ENCODE assay signal across 24 mouse cellular contexts in genomic region chr8:56396352-56396751, GRCm38 (mm10).
DNase-seq lines count a peak whose midpoint lies in the region; ATAC-seq and TF ChIP-seq lines count a peak whose summit lies in the region.
"Had no signal": no experiment of that assay in that cellular context is flagged by ENCODE, and none has a peak within 500 bp of the region (broad histone marks: within the 10 kb centered on the region; RNA-seq: fewer than 3 reads in every experiment).

No protein-coding gene starts in this region.

- TF ChIP-seq POLR2A in lung, adult 2 months (IDR thresholded peaks at IDR 0.05; ENCODE audit: borderline replicate concordance, extremely low read depth, low read depth, low read length): no peak

- no peaks in the 10 kb centered on the region for H3K9me3 ChIP-seq in intestine, embryonic 15.5 days
- H3K9me3 ChIP-seq in intestine, postnatal 0 days (ENCODE audit: control insufficient read depth): no peaks in the 10 kb centered on the region
- no peaks in the 10 kb centered on the region for H3K9me3 ChIP-seq in lung, embryonic 15.5 days
- H3K9me3 ChIP-seq in lung, postnatal 0 days (ENCODE audit: low read length): no peaks in the 10 kb centered on the region
- H3K9me3 ChIP-seq: embryonic facial prominence, embryonic 10.5 days; embryonic facial prominence, embryonic 12.5 days; forebrain, embryonic 13.5 days; G1E had no signal

- TF ChIP-seq EP300 in lung, postnatal 0 days (IDR thresholded peaks at IDR 0.05): peak; percentile 73

- H3K36me3 ChIP-seq in intestine, embryonic 15.5 days: no peaks in the 10 kb centered on the region
- H3K36me3 ChIP-seq in intestine, postnatal 0 days (ENCODE audit: control insufficient read depth, insufficient read depth): no peaks in the 10 kb centered on the region
- no peaks in the 10 kb centered on the region for H3K36me3 ChIP-seq in lung, embryonic 15.5 days
- H3K36me3 ChIP-seq in lung, postnatal 0 days (ENCODE audit: insufficient read depth, low read length): no peaks in the 10 kb centered on the region
- H3K36me3 ChIP-seq: embryonic facial prominence, embryonic 10.5 days; embryonic facial prominence, embryonic 12.5 days; G1E had no signal

- no peak overlapping the region for H3K9ac ChIP-seq in intestine, embryonic 15.5 days
- no peak overlapping the region for H3K9ac ChIP-seq in intestine, postnatal 0 days (ENCODE audit: low read depth, low read length)
- no peak overlapping the region for H3K9ac ChIP-seq in lung, embryonic 15.5 days
- no peak overlapping the region for H3K9ac ChIP-seq in lung, postnatal 0 days (replicated peaks; ENCODE audit: low read depth)
- H3K9ac ChIP-seq: embryonic facial prominence, embryonic 12.5 days; forebrain, embryonic 13.5 days had no signal

- no peak for DNase-seq in lung, postnatal 25 days (ENCODE audit: low spot score)
- peak; percentile 68 for DNase-seq in lung, postnatal 0 days (ENCODE audit: low spot score)
- no peak for DNase-seq in lung, adult 2 months
- DNase-seq in layer of hippocampus, adult 18-20 months (ENCODE audit: low spot score in 2 of 2): no peak
- DNase-seq: adrenal gland, adult 8-10 months; adrenal gland, postnatal 14 days; adrenal gland, postnatal 36 days; B cell, adult 2 months; cerebellum, adult 11-12 months; cerebellum, adult 2 months; cerebellum, adult 9-10 months; cerebellum, postnatal 10 days; cerebellum, postnatal 25 days had no signal

- H3K27me3 ChIP-seq in intestine, embryonic 15.5 days (replicated peaks): no peaks in the 10 kb centered on the region
- H3K27me3 ChIP-seq in intestine, postnatal 0 days (replicated peaks; ENCODE audit: control insufficient read depth, insufficient read depth, low read length): no peaks in the 10 kb centered on the region
- no peaks in the 10 kb centered on the region for H3K27me3 ChIP-seq in lung, embryonic 15.5 days
- H3K27me3 ChIP-seq in lung, postnatal 0 days (replicated peaks; ENCODE audit: insufficient read depth, low read length): no peaks in the 10 kb centered on the region
- H3K27me3 ChIP-seq: CH12.LX; embryonic facial prominence, embryonic 12.5 days; forebrain, embryonic 13.5 days had no signal

- H3K4me1 ChIP-seq in intestine, embryonic 15.5 days (replicated peaks): no peaks in the 10 kb centered on the region
- no peaks in the 10 kb centered on the region for H3K4me1 ChIP-seq in intestine, postnatal 0 days (replicated peaks; ENCODE audit: control insufficient read depth, insufficient read depth, low read length)
- H3K4me1 ChIP-seq in lung, embryonic 15.5 days: no peaks in the 10 kb centered on the region
- H3K4me1 ChIP-seq in lung, postnatal 0 days (ENCODE audit: insufficient read depth, low read depth, low read length): no peaks in the 10 kb centered on the region
- no peaks in the 10 kb centered on the region for H3K4me1 ChIP-seq in lung, adult 2 months (ENCODE audit: control insufficient read depth, insufficient read depth, low read length)
- H3K4me1 ChIP-seq: embryonic facial prominence, embryonic 10.5 days; embryonic facial prominence, embryonic 12.5 days; forebrain, embryonic 13.5 days had no signal

- H3K4me3 ChIP-seq in intestine, embryonic 15.5 days (replicated peaks): no peak overlapping the region
- no peak overlapping the region for H3K4me3 ChIP-seq in intestine, postnatal 0 days (ENCODE audit: low read depth, low read length)
- no peak overlapping the region for H3K4me3 ChIP-seq in lung, embryonic 15.5 days
- H3K4me3 ChIP-seq in lung, postnatal 0 days (ENCODE audit: low read depth, low read length): no peak overlapping the region
- no peak overlapping the region for H3K4me3 ChIP-seq in lung, adult 2 months (replicated peaks; ENCODE audit: extremely low read depth, low read depth, low read length)
- H3K4me3 ChIP-seq: embryonic facial prominence, embryonic 10.5 days; embryonic facial prominence, embryonic 12.5 days; forebrain, embryonic 13.5 days had no signal

- H3K27ac ChIP-seq in intestine, embryonic 15.5 days: no peak overlapping the region
- H3K27ac ChIP-seq in intestine, postnatal 0 days (ENCODE audit: low read depth, low read length): no peak overlapping the region
- no peak overlapping the region for H3K27ac ChIP-seq in lung, embryonic 15.5 days
- no peak overlapping the region for H3K27ac ChIP-seq in lung, postnatal 0 days (ENCODE audit: low read length)
- H3K27ac ChIP-seq: embryonic facial prominence, embryonic 10.5 days; embryonic facial prominence, embryonic 12.5 days; forebrain, embryonic 13.5 days had no signal

- no peak for TF ChIP-seq CTCF in intestine, postnatal 0 days (IDR thresholded peaks at IDR 0.05; ENCODE audit: low read depth)
- TF ChIP-seq CTCF in lung, postnatal 0 days (IDR thresholded peaks at IDR 0.05): no peak
- TF ChIP-seq CTCF in lung, adult 2 months (IDR thresholded peaks at IDR 0.05; ENCODE audit: insufficient read depth, low read length): no peak

- no peak overlapping the region for H3K4me2 ChIP-seq in intestine, embryonic 15.5 days (replicated peaks)
- H3K4me2 ChIP-seq in intestine, postnatal 0 days (replicated peaks; ENCODE audit: low read depth): no peak overlapping the region
- H3K4me2 ChIP-seq in lung, embryonic 15.5 days: no peak overlapping the region
- H3K4me2 ChIP-seq in lung, postnatal 0 days (replicated peaks; ENCODE audit: low read depth, low read length): no peak overlapping the region
- H3K4me2 ChIP-seq: embryonic facial prominence, embryonic 12.5 days; forebrain, embryonic 13.5 days had no signal

- peak; percentile 53; the same call in 1 of the 2 replicates for ATAC-seq in intestine, embryonic 15.5 days
- no peak for ATAC-seq in intestine, postnatal 0 days
- peak; percentile 80; the same call in 1 of the 2 replicates for ATAC-seq in lung, embryonic 15.5 days (ENCODE audit: borderline replicate concordance, extremely low read depth, low FRiP score, low TSS enrichment)
- ATAC-seq in lung, postnatal 0 days: peak; percentile 64; the same call in 1 of the 2 replicates
- ATAC-seq: activated CD4-positive, CD25-positive, alpha-beta regulatory T cell, adult 4 months; CD4-positive, CD25-positive, alpha-beta regulatory T cell, adult 4 months; forebrain, embryonic 13.5 days; Patski had no signal

- 59% methylated on average over 1 of the region's 1 CpGs for WGBS in intestine, embryonic 15.5 days
- 38% methylated on average over 1 of the region's 1 CpGs for WGBS in intestine, postnatal 0 days
- WGBS in lung, embryonic 15.5 days: 26% methylated on average over 1 of the region's 1 CpGs
- 32% methylated on average over 1 of the region's 1 CpGs for WGBS in lung, postnatal 0 days
- WGBS in lung, adult 2 months: 58% methylated on average over 1 of the region's 1 CpGs
